Mouse (Mus musculus): Measurements from ENCODE around the gene Mamdc2.

- TF ChIP-seq POLR2A (IDR thresholded peaks at IDR 0.05; ENCODE audit: extremely low read depth, insufficient read depth, low read length) (no peak), CTCF (IDR thresholded peaks at IDR 0.05; ENCODE audit: low read depth, low read length) (no peak)
These were observed 118.9 kb downstream of the Mamdc2 start for GRCm38 (mm10) chr19:23329346-23329745.
